Mouse (Mus musculus) MEL (cell line): ENCODE measurements at regions not wholly inside any gene's neighbourhood (a gene's known extent, or its start where the extent isn't known, plus 50 kb on each side); places are given as distances from the start of the nearest gene placed in this dataset.

Source experiments
- DNase-seq: peaks from one replicate; pipeline ENCODE4 v3.0.0; 2011; ENCODE audit warnings: low read depth, low spot score
- H3K27ac ChIP-seq: 2 replicates; pipeline ENCODE4 v1.5.1; 2012; ENCODE audit warnings: low read depth, mild to moderate bottlenecking, control low read depth, low read length, moderate library complexity; ENCODE audit not compliant: control insufficient read depth
- H3K27me3 ChIP-seq, 2 experiments: fragments of 150-350 bp in 1 of 2; sonication (generic) in 1 of 2; 2 replicates each; pipeline ENCODE4 v1.6.1; 2012; ENCODE audit warnings: low read length in 2 of 2, mild to moderate bottlenecking in 2 of 2, improper control_type of control experiment in 1 of 2, moderate library complexity in 1 of 2; ENCODE audit not compliant: insufficient read depth in 2 of 2, control insufficient read depth in 1 of 2
- H3K36me3 ChIP-seq, 2 experiments: 2 replicates each; pipeline ENCODE4 v1.6.1; 2012 to 2014; ENCODE audit warnings: low read length in 2 of 2, improper control_type of control experiment in 1 of 2, inconsistent platforms in 1 of 2, mild to moderate bottlenecking in 1 of 2; ENCODE audit not compliant: insufficient read depth in 2 of 2, control insufficient read depth in 1 of 2
- H3K4me1 ChIP-seq, 2 experiments: fragments of 150-350 bp in 1 of 2; sonication (generic) in 1 of 2; 2 replicates each; pipeline ENCODE4 v1.6.1; 2012; ENCODE audit warnings: low read length in 2 of 2, improper control_type of control experiment in 1 of 2, mild to moderate bottlenecking in 1 of 2; ENCODE audit not compliant: insufficient read depth in 2 of 2, control insufficient read depth in 1 of 2
- H3K4me3 ChIP-seq, 2 experiments: fragments of 150-350 bp in 1 of 2; sonication (generic) in 1 of 2; 2 replicates each; pipeline ENCODE4 v1.5.1; 2012; ENCODE audit warnings: low read depth in 2 of 2, low read length in 2 of 2, mild to moderate bottlenecking in 2 of 2, moderate library complexity in 2 of 2, control low read depth in 1 of 2, improper control_type of control experiment in 1 of 2; ENCODE audit not compliant: control insufficient read depth in 1 of 2, insufficient read depth in 1 of 2
- H3K79me2 ChIP-seq: 2 replicates; pipeline ENCODE4 v1.6.1; 2012; ENCODE audit warnings: mild to moderate bottlenecking, low read length, moderate library complexity; ENCODE audit not compliant: control insufficient read depth, poor library complexity, insufficient read depth
- H3K9ac ChIP-seq: 2 replicates; pipeline ENCODE4 v1.6.1; 2012; ENCODE audit warnings: low read depth, mild to moderate bottlenecking, control low read depth, low read length, moderate library complexity; ENCODE audit not compliant: control insufficient read depth, poor library complexity, severe bottlenecking
- H3K9me3 ChIP-seq: fragments of 150-350 bp; sonication (generic); replicated peaks from 2 replicates; pipeline ENCODE4 v1.6.1; 2012; ENCODE audit warnings: mild to moderate bottlenecking, low read length, improper control_type of control experiment, moderate library complexity; ENCODE audit not compliant: insufficient read depth
- BHLHE40 ChIP-seq: IDR thresholded peaks from 2 replicates; pipeline ENCODE4 v1.6.1; 2012; ENCODE audit warnings: low read depth, mild to moderate bottlenecking, inconsistent platforms, low read length, improper control_type of control experiment, borderline replicate concordance
- CHD1 ChIP-seq: IDR thresholded peaks from 2 replicates; pipeline ENCODE4 v1.6.1; 2012; ENCODE audit warnings: low read depth, mild to moderate bottlenecking, inconsistent platforms, low read length, improper control_type of control experiment
- CHD2 ChIP-seq: IDR thresholded peaks from 2 replicates; pipeline ENCODE4 v1.6.1; 2011; ENCODE audit warnings: low read length, improper control_type of control experiment
- CTCF ChIP-seq, 3 experiments: IDR thresholded peaks in 2 of 3; conservative IDR thresholded peaks in 1 of 3; 2 replicates each; pipeline ENCODE4 v1.5.1; 2011 to 2012; ENCODE audit warnings: low read length in 3 of 3, low read depth in 2 of 3, mild to moderate bottlenecking in 2 of 3, improper control_type of control experiment in 1 of 3, inconsistent platforms in 1 of 3, mixed read lengths in 1 of 3, moderate library complexity in 1 of 3; ENCODE audit not compliant: control insufficient read depth in 1 of 3, insufficient read depth in 1 of 3, poor library complexity in 1 of 3, severe bottlenecking in 1 of 3
- ELF1 ChIP-seq: IDR thresholded peaks from 2 replicates; pipeline ENCODE4 v1.6.1; 2014; ENCODE audit warnings: low read depth, mild to moderate bottlenecking, inconsistent platforms, low read length, improper control_type of control experiment, moderate library complexity
- EP300 ChIP-seq, 2 experiments: IDR thresholded peaks; 2 replicates each; pipeline ENCODE4 v1.6.1; 2011; ENCODE audit warnings: improper control_type of control experiment in 2 of 2, low read length in 2 of 2, low read depth in 1 of 2, mild to moderate bottlenecking in 1 of 2
- ETS1 ChIP-seq: IDR thresholded peaks from 2 replicates; pipeline ENCODE4 v1.6.1; 2012; ENCODE audit warnings: low read depth, mild to moderate bottlenecking, inconsistent platforms, low read length, improper control_type of control experiment, moderate library complexity
- GATA1 ChIP-seq: IDR thresholded peaks from 2 replicates; pipeline ENCODE4 v1.6.1; 2011; ENCODE audit warnings: low read depth, low read length, improper control_type of control experiment
- HCFC1 ChIP-seq: IDR thresholded peaks from 2 replicates; pipeline ENCODE4 v1.6.1; 2012; ENCODE audit warnings: low read depth, mild to moderate bottlenecking, inconsistent platforms, low read length, improper control_type of control experiment, moderate library complexity
- JUND ChIP-seq: IDR thresholded peaks from 2 replicates; pipeline ENCODE4 v1.6.1; 2011; ENCODE audit warnings: low read depth, mild to moderate bottlenecking, improper control_type of control experiment, low read length
- MAX ChIP-seq: IDR thresholded peaks from 2 replicates; pipeline ENCODE4 v1.6.1; 2011; ENCODE audit warnings: low read length, improper control_type of control experiment
- MAZ ChIP-seq: IDR thresholded peaks from 2 replicates; pipeline ENCODE4 v1.6.1; 2012; ENCODE audit warnings: low read depth, mild to moderate bottlenecking, inconsistent platforms, low read length, improper control_type of control experiment
- MXI1 ChIP-seq: IDR thresholded peaks from 2 replicates; pipeline ENCODE4 v1.6.1; 2011; ENCODE audit warnings: mild to moderate bottlenecking, low read depth, low read length, improper control_type of control experiment
- MYB ChIP-seq: IDR thresholded peaks from 2 replicates; pipeline ENCODE4 v1.6.1; 2011; ENCODE audit warnings: mild to moderate bottlenecking, low read depth, low read length, improper control_type of control experiment
- MYC ChIP-seq: IDR thresholded peaks from 2 replicates; pipeline ENCODE4 v1.6.1; 2011; ENCODE audit warnings: low read depth, mild to moderate bottlenecking, low read length, improper control_type of control experiment, moderate library complexity
- NELFE ChIP-seq: IDR thresholded peaks from 2 replicates; pipeline ENCODE4 v1.6.1; 2011; ENCODE audit warnings: low read depth, low read length, improper control_type of control experiment
- RAD21 ChIP-seq: IDR thresholded peaks from 2 replicates; pipeline ENCODE4 v1.6.1; 2011; ENCODE audit warnings: mild to moderate bottlenecking, low read depth, low read length, improper control_type of control experiment
- RCOR1 ChIP-seq: IDR thresholded peaks from 2 replicates; pipeline ENCODE4 v1.6.1; 2012; ENCODE audit warnings: low read depth, mild to moderate bottlenecking, inconsistent platforms, low read length, improper control_type of control experiment
- SIN3A ChIP-seq: IDR thresholded peaks from 2 replicates; pipeline ENCODE4 v1.6.1; 2012; ENCODE audit warnings: low read length, improper control_type of control experiment, inconsistent platforms
- TAL1 ChIP-seq: IDR thresholded peaks from 2 replicates; pipeline ENCODE4 v1.6.1; 2012; ENCODE audit warnings: mild to moderate bottlenecking, inconsistent platforms, low read length, moderate library complexity, mixed read lengths
- TCF12 ChIP-seq: IDR thresholded peaks from 2 replicates; pipeline ENCODE4 v1.6.1; 2014; ENCODE audit warnings: low read depth, mild to moderate bottlenecking, inconsistent platforms, low read length, improper control_type of control experiment, moderate library complexity
- UBTF ChIP-seq: IDR thresholded peaks from 2 replicates; pipeline ENCODE4 v1.6.1; 2012; ENCODE audit warnings: low read depth, mild to moderate bottlenecking, inconsistent platforms, low read length, improper control_type of control experiment, moderate library complexity, borderline replicate concordance; ENCODE audit not compliant: insufficient read depth
- USF1 ChIP-seq: IDR thresholded peaks from 2 replicates; pipeline ENCODE4 v1.6.1; 2014; ENCODE audit warnings: low read depth, mild to moderate bottlenecking, inconsistent platforms, low read length, improper control_type of control experiment, moderate library complexity
- USF2 ChIP-seq, 2 experiments: IDR thresholded peaks; 2 replicates each; pipeline ENCODE4 v1.6.1; 2011 to 2012; ENCODE audit warnings: improper control_type of control experiment in 2 of 2, low read length in 2 of 2, borderline replicate concordance in 1 of 2, inconsistent platforms in 1 of 2, low read depth in 1 of 2, mild to moderate bottlenecking in 1 of 2; ENCODE audit not compliant: insufficient read depth in 1 of 2
- ZKSCAN1 ChIP-seq: IDR thresholded peaks from 2 replicates; pipeline ENCODE4 v1.6.1; 2012; ENCODE audit warnings: low read depth, mild to moderate bottlenecking, inconsistent platforms, low read length, improper control_type of control experiment, moderate library complexity
- ZMIZ1 ChIP-seq: IDR thresholded peaks from 2 replicates; pipeline ENCODE4 v1.6.1; 2012; ENCODE audit warnings: low read depth, mild to moderate bottlenecking, inconsistent platforms, low read length, improper control_type of control experiment, moderate library complexity
- ZNF384 ChIP-seq: IDR thresholded peaks from 2 replicates; pipeline ENCODE4 v1.6.1; 2012; ENCODE audit warnings: low read depth, mild to moderate bottlenecking, inconsistent platforms, low read length, improper control_type of control experiment

DNA sequence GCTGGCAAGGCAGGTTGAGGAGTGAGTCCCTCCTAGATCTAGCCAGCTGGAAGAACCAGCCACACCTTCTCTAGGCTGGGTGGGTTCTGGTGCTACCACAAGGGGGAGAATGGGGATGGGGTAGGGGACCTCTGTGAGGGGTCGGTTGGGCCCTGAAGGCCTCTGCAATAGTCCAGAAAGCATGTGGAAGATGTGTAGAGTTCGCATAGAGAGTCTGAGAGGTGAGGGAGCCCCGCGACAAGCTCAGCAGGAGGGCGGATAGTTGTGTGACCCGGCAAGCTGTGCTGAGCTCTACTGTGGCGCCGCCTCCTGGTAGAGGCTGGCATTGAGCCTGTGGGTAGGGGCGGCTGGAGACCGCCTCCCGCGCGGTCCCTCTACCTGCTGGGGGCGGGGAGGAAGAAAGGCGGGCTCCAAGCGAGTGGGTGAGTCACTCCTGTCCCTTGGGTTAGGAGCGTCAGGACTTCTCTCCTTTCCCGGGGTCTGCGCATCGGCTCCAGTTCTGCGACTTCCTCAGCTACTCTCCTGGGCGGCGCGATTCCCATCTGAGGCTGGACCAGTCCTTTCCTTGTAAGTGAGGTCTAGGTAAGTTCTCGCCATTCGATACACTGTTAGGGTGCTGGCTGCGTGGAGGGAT lies 84.6 kb upstream of the Dynlt3 start:
- DNase-seq = no peak

DNA sequence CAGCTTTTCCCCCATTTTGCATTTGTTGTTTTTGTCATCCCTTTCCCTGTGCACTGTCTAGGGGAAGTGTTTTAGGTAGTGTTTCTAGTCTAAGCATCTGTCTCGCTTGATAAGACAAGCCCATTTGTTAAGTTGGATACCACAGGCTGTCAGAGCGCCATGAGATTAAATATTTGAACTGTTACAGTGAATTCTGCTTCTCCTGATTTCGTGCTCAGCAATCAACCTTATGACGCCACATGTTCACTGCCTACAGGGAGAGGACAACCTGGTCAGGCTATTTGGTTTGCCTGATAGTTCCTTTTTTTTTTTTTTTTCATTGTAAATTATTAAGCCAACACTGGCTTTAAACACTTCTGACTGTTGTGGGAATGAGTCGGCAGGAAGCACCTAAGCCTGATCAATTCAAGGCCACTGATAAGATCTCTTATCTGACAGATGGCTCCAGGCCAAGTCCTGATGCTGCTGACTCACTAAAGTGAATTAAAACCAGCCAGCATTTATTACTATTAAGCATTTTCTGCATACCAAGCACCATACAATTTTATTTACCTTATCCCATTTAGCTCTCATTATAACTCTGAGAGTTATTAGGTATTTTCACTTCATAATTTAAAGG lies 90.3 kb upstream of the Dynlt3 start:
- no peaks in the 10 kb centered on the region for H3K79me2 ChIP-seq
- no peaks in the 10 kb centered on the region for H3K9me3 ChIP-seq
- H3K9ac ChIP-seq = no peak overlapping the region
- H3K4me1 ChIP-seq = peaks cover 0 to 2% of the 10 kb centered on the region in 2 experiments; a peak in 3 of 4 replicates
- no peak overlapping the region; the same call in 1 of the 2 replicates for H3K27ac ChIP-seq
- H3K36me3 ChIP-seq = peaks cover 0 to 13% of the 10 kb centered on the region in 2 experiments; a peak in 2 of 4 replicates
- H3K4me3 ChIP-seq = no peak overlapping the region
- no peaks in the 10 kb centered on the region for H3K27me3 ChIP-seq
- no peak for TF ChIP-seq ZKSCAN1
- no peak for TF ChIP-seq UBTF
- TF ChIP-seq MXI1 = peak; percentile 38; the same call in 1 of the 2 replicates
- peak; percentile 78 for TF ChIP-seq TCF12
- 0 out of 2 replicates have a peak, but pooled peaks have one; percentile 7 for TF ChIP-seq USF1
- peak; percentile 88 for TF ChIP-seq ZNF384
- peak; percentile 38; the same call in 1 of the 2 replicates for TF ChIP-seq MAX
- no peak for TF ChIP-seq MYC
- TF ChIP-seq RCOR1 = peak; percentile 50; the same call in 1 of the 2 replicates
- TF ChIP-seq CHD1 = no peak
- TF ChIP-seq ELF1 = no peak
- no peak for TF ChIP-seq MAZ
- TF ChIP-seq MYB = peak; percentile 37; the same call in 1 of the 2 replicates
- peak; percentile 51 for TF ChIP-seq GATA1
- TF ChIP-seq HCFC1 = no peak
- peak; percentile 68 for TF ChIP-seq ETS1
- no peak for TF ChIP-seq CTCF (IDR thresholded peaks at IDR 0.05 in 2 of 3, conservative IDR thresholded peaks at IDR 0.05 in 1 of 3; ENCODE audit: control insufficient read depth in 1 of 3, insufficient read depth in 1 of 3, low read depth in 2 of 3, low read length in 3 of 3, poor library complexity in 1 of 3, severe bottlenecking in 1 of 3)
- no peak for TF ChIP-seq JUND
- 0 out of 2 replicates have a peak, but pooled peaks have one; percentile 25 for TF ChIP-seq BHLHE40
- peak; percentile 75 to 81 for TF ChIP-seq EP300 (IDR thresholded peaks at IDR 0.05; ENCODE audit: low read depth in 1 of 2, low read length in 2 of 2)
- no peak for TF ChIP-seq NELFE
- peak; percentile 43; the same call in 1 of the 2 replicates for TF ChIP-seq SIN3A
- TF ChIP-seq USF2 (IDR thresholded peaks at IDR 0.05; ENCODE audit: borderline replicate concordance in 1 of 2, insufficient read depth in 1 of 2, low read depth in 1 of 2, low read length in 2 of 2) = no peak
- TF ChIP-seq TAL1 = peak; percentile 23; the same call in 1 of the 2 replicates
- TF ChIP-seq, all 39 proteins: peak for 13
- DNase-seq = peak; percentile 75

More for the DNA sequence above, 84.6 kb upstream of the Dynlt3 start:
- Histone ChIP-seq H3K79me2 (no peaks in the 10 kb centered on the region), H3K9me3 (no peaks in the 10 kb centered on the region)
- TF ChIP-seq CTCF (IDR thresholded peaks at IDR 0.05 in 2 of 3, conservative IDR thresholded peaks at IDR 0.05 in 1 of 3; ENCODE audit: control insufficient read depth in 1 of 3, insufficient read depth in 1 of 3, low read depth in 2 of 3, low read length in 3 of 3, poor library complexity in 1 of 3, severe bottlenecking in 1 of 3) = 0 out of 6 replicates have a peak, but pooled peaks of 1 of the 3 experiments have one; percentile 3
- TF ChIP-seq RAD21 = no peak
- no peak for TF ChIP-seq ZMIZ1
- no peak for TF ChIP-seq CHD1
- no peak for TF ChIP-seq GATA1
- no peak for TF ChIP-seq ZKSCAN1
- no peak for TF ChIP-seq CHD2
- TF ChIP-seq, all 39 proteins: peak for 1
- Histone ChIP-seq H3K36me3 (0 out of 4 replicates have a peak, but pooled peaks cover 0 to 3% of the 10 kb centered on the region in 2 experiments), H3K9ac (no peak overlapping the region), H3K27ac (no peak overlapping the region), H3K27me3 (no peaks in the 10 kb centered on the region), H3K4me3 (no peak overlapping the region), H3K4me1 (no peaks in the 10 kb centered on the region; a peak in 1 of 4 replicates)
